Mouse (Mus musculus): ENCODE results near the gene Gga1.

The Gga1 gene

DNA sequence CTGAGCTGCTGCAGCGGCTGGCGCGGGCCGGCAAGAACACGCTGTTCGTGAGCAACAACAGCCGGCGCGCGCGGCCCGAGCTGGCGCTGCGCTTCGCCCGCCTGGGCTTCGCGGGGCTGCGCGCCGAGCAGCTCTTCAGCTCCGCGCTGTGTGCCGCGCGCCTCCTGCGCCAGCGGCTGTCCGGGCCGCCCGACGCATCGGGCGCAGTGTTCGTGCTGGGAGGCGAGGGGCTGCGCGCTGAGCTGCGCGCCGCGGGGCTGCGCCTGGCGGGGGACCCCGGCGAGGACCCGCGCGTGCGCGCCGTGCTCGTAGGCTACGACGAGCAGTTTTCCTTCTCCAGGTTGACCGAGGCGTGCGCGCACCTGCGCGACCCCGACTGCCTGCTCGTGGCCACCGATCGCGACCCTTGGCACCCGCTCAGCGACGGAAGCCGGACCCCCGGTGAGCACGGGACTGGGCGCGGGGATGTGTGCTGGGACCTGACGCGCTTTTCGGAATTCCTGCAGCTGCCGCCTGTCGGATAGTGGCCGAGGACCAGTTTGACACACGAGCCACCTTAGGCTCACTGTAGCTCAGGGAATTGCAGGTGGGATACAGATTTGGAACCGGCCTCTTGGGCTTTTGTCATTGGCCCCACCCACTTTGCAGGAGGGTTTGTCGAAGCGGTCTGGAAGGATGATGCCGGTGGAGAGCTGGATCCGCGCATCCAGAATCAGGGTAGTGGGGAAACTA, 37.3 kb downstream of the Gga1 start:
- DNase-seq (ENCODE audit: low spot score), result no peak

DNA sequence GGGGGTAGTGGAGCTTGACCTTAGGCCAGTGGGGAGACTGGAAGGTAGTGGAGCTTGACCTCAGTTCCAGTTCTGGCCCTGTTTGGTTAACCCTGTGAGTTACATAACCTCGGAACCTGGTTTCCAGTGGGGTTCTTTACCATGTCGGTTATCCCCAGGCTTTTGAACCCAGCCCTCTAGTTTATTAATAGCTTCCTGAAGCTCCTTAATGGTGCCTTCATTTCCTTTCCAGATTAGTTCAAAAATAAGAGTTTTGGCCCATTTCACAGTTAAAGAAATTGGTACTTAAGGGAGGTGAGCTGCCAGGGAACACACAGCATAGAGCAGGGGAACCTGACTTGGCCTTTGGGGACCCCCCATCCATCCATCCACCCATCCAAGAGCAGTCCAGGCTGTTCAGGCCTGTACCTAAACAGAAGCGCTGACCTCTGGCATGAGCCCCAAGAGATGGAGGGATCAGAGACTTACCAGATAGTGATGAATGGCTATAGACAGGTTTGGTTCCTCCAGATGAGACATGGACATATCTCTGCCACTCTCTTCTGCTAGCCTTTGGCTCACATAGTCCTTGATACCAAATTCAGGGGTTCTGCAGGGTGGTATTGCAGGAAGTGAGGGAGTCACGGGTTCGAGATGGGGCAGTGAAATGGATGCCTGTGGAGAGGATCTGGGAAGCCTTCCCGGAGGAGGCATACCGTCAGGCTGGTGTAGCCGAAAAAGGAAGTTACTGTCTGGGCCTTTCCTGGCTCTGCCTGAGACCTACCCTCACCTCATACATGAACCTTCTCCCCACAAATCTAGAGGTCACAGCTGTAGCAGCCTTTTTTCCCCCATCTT, 38.1 kb downstream of the Gga1 start:
- DNase-seq (ENCODE audit: low spot score), result no peak

DNA sequence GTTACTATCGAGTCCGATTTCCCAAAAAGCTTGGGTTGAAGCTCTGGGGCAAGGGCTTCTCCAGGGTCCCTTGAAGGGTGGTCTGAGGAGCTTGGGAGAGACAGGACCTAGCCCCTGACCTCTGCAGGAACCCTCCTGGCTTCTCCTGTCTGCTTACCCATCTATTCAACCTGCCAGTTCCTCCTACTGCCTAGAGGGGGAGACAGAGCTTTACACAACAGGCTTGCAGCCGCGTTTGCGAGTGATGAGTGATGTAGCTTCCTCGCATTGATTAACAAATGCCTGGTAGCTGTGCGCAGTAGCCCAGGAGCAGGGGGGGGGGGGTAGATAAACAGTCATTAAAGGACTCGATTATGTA, 38.6 kb downstream of the Gga1 start:
- peak; percentile 40 for DNase-seq (ENCODE audit: low spot score)

DNA sequence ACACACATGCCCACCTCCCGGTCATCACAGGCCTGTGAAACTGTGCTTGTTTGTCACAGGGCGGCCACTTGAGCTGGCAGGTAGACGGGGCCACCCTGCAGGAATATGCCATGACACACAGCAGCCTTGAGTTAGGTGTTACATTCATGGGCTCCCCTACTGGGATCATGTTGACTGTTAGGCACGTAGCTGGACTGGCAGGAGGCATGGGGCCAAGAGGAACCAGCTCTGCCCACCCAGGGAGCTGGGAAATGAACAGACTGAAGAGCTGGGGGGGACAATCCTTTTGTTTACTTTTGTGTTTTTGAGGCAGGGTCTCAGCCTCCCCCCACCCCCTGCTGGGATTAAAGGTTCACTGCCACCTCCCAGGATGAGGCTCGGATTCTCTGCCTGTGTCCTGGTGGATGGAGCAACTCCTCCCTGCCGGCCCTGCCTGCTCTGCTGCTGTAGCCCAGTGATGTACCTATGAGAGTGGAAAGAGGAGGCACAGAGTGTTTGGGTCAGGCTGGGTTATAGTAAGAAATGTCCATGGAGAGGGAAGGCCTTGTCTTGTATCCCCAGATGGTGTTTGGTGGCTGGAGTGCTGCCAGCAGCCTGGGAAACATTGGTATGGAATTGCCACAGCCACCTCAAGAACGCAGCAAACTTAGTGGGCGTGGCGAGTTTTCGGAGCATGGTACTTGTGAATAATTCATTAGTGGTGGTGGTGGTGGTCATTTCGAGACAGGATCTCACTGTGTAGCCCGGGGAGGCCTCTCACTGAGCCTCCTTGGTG, 39.2 kb downstream of the Gga1 start:
- DNase-seq (ENCODE audit: low spot score), result no peak

DNA sequence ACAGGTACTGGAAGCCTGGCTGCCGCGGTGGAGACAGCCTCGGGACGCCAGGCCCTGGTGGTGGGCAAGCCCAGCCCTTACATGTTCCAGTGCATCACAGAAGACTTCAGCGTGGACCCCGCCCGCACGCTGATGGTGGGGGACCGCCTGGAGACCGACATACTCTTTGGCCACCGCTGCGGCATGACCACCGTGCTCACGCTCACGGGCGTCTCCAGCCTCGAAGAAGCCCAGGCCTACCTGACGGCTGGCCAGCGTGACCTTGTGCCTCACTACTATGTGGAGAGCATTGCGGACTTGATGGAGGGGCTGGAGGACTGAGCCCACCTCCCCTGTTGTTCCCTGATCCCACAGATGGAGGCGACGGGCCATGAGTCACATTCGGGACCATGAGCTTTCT, 41.1 kb downstream of the Gga1 start:
- no peak for DNase-seq (ENCODE audit: low spot score)

DNA sequence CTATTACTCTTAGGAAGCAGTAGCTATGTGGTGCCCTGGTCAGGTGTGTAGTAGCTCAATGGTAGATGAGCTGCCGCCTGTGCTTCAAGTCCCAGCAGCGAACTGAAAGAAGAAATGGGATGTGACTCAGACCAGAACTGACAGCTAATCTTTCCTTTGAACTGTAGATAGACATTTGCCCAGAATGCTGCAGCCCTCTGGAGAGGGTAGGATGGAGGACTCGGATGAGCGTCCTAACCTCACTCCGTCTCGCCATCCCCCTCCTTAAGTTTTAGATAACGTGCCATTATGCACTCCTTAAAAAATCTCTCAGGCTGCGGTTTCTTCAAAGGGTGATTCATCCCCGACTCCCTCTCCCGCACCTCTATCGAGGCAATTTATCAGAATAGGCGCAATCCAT, 42.9 kb downstream of the Gga1 start:
- no peak for DNase-seq (ENCODE audit: low spot score)

DNA sequence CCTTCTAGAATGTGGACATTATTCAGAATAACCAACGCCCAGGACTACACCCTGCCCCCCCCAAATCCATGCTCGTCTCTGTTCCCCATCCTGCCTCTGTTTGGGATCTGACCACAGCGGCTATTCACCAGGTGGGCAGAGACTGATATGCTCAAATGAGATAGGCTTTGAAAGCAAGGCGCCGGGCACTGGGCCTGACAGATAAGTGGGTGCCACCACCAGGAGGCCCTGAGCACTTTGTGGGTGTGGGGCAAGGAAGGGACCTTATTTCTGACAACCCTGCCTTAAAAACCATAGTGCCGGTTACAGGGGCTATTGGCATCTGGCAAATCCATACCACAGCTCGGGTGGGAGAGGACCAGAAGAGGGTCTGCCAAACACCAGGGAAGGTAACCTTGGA, 45.7 kb downstream of the Gga1 start:
- DNase-seq (ENCODE audit: low spot score), result no peak

DNA sequence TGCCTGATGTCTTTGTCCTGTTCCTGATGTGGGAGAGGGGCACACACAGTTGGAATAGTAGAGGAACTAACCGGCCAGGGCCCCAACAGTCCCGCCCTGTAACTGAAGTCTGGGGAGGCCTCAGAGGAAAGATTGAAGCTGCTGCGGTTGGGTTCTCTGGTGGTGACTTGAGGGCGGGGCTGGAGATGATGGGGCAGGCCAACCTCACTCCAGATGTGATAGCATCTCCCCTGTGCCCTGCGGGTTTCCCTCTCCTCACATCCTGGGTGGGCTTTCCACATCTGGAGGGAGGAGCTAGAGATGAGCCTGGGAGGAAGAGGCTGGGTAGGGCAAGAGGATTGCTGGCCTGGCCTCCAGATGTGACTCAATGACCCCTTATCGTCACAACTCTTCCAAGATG, 46.6 kb downstream of the Gga1 start:
- DNase-seq (ENCODE audit: low spot score), result no peak

DNA sequence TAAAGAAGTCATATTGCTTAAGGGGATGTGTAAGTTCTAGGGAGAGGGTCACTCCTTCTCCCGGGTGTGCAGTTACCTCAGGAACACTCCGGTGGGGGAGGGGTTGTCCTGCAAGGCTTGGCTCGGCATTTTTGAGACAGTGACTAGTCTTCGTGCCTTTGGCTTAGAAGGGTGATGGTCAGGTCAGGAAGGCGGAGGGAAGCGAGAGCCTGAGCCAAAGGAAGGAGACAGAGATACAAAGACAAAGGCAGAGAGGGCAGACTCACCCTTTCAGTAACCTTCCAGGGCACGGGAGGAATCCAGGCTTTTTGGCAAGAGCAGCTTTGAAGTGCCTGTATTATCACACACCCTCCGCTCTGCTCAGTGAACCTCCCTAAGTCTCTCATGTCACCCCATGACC, 48.1 kb downstream of the Gga1 start:
- DNase-seq (ENCODE audit: low spot score), result no peak

DNA sequence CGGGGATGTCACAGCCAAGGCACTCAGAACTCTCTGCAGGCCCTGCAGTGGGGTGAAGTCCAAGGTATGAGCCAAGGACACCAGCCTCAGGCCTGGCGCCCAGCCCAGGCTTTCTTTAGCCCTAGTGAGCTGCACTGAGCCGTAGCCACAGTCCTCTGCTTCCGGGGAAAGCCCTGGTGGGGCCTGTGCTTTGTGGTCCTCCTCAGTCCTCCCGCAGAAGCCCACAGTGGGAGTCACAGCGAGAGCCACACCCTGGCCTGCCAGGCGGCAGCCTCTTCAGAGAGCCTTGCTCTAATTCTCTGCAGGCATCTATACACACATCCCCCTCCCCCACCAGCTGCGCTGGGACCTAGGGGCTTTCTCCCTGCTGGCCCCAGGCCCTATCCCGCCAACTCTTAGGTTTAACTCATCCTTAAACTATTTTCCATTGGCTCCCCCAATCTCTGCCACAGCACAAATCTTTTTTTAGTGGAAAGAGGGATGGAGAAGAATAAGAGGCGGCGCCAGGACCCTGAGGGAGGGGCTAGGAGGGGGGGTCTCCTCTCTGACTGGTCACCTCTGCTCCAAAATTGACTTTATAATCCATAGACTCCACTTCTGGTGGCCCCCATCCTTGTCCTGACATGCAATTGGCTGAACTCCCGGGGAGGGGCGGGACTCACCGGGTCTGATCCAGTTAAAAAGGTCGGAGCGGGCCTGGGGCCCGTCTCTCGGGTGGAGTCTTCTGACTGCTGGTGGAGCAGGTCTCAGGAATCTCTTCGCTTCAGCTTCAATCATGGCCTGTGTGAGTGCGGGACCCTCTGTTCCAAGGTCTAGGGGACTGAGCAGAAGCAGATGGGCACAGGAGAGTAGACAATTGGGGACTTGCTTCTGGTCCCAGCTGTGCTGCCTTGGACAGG, 49.3 kb downstream of the Gga1 start, which contains the start of gene Lgals1:
Gene Lgals1, plus strand, starts transcription at position 705 of the 899 bp plus-strand sequence.
- peak; percentile 81 for DNase-seq (ENCODE audit: low spot score)

DNA sequence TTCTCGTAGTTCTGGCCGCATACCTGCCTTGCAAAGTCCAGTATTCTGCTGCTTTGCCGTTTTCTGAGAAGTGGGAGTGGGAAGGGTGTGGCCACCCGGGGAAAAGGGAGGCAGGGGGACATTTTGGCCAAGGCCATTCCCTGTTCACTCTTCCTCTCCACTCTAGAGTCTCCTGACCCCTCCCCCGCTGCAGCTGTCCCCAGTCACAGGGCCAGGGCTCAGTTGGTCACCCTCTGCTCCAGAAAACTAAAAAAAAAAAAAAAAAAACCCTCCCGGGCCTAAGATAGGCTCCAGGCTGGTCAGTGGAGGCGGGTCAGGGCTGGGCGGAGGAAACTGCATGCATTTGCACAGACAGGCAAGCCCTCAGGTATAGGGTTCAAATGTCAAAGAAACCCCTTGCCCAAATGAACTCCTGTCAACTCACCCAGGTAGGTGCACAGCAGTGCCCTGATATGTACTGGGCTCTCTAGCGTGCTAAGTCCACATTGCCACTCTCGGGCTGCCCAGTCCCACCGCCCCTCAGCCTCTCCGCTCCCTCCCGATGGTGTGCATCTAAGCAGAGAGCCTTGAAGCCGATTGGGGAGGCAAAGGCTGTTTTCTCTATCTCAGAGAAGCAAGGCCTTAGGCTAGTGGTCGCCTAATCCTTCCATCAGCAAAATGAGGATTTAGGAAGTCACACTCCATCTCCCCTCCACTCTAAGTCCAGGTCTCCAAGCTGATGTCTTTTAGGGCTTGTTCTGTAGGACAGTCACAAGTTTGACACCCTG, 50.2 kb downstream of the Gga1 start:
- DNase-seq (ENCODE audit: low spot score), result no peak

DNA sequence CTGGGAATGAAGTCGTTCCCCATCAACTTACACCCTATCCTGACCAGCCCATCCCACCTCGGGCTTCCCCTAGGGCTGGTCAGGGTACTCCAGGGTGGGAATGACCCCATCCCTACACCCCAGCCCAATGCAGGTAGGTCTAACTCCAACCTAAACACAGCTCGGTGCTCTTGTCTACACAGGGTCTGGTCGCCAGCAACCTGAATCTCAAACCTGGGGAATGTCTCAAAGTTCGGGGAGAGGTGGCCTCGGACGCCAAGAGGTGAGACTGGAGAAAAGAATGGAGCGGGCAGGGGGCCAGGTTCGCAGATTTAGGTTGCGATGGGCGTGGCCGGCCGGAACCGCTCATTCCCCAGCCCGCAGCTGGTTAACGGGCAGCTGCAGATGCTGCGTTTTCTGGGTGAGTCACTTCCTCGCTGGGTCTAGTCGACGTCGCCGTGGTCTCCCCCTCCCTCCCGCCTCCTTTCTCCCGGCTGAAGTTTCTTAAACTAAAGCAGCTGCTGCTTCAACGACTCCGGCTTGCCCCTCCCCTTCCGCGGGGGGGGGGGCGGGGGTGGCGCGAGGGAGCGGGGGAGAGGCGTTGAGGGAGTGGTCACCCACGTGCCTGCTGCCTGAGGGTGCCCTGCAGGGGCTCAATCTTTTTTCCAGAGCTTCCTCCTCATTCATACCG, 50.9 kb downstream of the Gga1 start:
- DNase-seq (ENCODE audit: low spot score), result peak; percentile 43

DNA sequence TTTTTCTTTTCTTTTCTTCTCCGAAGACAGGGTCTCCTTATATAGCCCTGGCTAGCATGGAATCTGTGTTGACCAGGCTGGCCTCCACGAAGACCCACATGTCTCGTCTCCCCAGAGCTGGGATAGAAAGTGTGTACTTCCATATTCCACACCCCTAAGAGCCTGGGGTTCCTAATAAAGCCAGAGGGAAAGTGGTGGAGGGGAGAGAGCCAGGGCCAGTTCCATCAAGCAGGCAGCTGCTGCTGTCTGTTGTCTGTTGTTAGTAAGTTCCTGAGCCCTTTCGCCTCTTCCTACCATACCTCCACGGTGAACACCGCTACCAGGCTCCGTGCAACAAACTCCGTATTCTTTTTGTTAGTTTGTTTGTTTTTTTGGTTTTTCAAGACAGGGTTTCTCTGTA, 51.5 kb downstream of the Gga1 start:
- DNase-seq (ENCODE audit: low spot score), result no peak

DNA sequence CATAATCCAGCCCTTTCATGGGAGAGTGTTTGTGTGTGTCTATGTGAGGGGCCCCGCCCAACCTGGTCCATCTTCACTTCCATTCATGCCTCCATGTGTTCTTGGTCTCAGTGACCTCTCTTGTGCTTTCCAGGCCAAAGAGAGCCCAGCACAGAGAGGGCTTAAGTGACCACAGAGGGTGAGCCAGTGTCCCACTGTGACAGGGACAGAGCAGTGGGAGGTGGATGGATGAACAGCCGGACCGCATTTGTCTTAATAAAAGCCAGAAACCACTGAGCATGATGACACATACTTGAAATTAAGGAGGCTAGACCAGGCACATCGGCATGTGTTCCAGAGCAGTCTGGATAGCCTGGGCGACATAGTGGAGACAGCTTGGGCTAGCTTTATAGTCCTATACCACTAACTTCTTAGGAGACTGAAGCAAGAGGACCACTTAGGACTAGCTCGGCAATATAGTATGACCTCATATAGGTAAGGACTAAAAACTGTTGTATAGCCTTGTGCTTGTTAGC, 53.3 kb downstream of the Gga1 start:
- DNase-seq (ENCODE audit: low spot score), result no peak

DNA sequence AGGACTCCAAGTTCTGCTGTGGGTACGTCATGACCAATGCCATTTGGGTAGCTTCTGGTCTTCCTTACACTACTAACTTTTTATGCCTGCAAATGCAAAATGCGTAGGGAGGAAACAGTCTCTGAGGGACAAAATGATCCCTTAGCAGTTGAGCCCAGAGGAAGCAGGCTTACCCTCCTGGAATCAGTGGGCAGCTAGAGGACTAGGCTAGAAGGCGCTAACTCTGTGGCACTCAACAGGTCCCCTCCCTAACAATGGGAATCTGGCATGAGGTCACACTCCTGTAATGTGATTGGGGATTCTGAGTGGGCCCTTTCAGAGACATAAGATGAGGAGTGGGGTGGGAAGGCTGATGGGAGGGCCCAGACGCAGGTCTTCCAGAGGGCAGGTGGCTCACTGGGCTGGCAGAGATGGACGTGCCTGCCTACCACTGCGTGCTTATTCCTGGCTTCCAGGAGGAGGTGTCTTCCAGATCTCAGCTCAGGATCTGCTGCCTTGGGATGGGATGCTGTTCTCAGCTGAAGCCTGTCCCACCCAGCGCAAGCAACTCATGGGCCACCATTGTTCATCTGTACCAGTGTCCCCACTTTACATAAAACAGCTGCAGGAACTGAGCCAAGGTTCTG, 53.9 kb downstream of the Gga1 start:
- DNase-seq (ENCODE audit: low spot score), result no peak

DNA sequence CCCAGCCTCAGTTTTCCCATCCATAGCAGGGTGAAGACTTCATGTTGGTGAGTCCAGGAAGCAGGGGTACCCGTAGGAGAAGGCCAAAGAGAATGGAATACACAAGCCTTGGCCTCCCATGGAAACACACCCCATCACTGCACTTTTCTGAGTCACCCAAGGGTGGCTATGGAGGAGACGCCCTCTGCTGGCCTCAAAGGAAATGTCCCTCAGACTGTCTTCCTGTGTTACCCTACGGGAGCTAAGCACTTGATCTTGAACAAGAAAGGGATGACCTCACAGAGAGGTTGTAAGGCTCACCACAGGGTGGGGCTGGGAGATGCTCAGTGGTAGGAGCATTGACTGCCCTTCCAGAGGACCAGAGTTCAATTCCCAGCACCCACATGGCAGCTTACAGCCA, 54.6 kb downstream of the Gga1 start:
- DNase-seq (ENCODE audit: low spot score), result peak; percentile 39

DNA sequence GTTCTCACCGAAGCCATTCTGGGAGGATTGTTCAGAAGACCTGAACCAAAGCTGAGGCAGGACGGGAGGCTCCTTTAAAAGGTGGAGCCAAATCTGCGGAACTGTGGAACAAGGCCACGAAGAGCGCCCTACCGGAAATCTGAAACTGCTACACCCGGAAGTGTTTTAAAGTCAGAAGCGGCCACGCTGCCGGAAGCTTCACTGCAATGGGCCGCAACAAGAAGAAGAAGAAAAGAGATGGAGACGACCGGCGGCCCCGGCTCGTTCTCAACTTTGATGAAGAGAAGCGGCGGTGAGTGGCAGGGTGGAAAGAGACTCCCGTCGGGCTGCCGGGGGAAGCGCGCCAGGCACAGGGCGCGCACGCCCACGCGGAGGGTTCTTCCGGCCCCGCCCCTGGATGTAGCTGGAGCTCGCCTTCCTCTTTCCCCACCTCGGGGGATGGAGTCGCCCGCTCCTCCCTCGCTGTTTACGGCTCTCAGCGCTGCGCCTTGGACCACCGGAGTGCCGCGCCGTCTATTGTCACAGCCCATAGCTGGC, 57.9 kb downstream of the Gga1 start, which contains the start of gene Nol12:
Gene Nol12, plus strand, starts transcription at position 150 of the 537 bp plus-strand sequence.
- DNase-seq (ENCODE audit: low spot score), result peak; percentile 72

DNA sequence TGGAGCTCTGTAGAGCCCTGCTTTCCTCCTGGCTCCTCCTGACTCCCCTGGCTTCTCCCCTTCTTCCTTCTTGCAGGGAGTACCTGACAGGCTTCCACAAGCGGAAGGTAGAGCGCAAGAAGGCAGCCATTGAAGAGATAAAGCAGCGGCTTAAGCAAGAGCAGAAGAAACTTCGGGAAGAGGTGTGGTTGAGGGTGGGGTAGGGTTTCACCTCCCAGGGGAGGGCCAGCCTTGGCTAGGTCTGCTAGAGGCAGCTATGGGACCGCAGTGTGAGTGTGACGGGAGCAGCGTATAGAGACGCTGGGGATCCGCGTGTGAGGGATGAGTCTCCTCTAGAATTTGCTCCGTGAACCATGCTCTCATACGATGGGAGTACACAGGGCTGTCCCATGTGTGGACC, 59.4 kb downstream of the Gga1 start:
- no peak for DNase-seq (ENCODE audit: low spot score)

DNA sequence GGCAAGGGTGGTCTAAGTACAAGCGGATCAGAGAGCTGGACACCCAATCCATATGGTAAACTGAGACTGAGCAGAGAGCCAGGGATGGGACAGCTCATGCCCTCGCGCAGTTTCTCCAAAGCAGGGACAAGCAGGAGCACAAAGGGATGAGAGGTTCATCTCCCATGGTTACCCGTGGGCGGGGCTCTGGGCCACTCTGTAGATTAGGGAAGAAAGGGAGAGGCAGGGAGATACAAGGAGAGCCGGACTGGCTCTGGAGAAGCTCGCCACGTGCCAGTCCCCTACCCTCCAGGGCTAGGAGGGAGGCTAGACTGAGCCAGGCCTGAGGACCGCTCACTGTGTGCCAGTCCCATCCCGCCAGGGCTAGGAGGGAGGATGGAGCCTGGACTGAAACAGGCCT, 60.3 kb downstream of the Gga1 start:
- DNase-seq (ENCODE audit: low spot score), result no peak

Data from urinary bladder, postnatal 25 days (tissue).